Mouse (Mus musculus) liver, embryonic 14.5 days (tissue): ENCODE measurements at regions not wholly inside any gene's neighbourhood (a gene's known extent, or its start where the extent isn't known, plus 50 kb on each side); places are given as distances from the start of the nearest gene placed in this dataset.

ENCODE experiments used
- ATAC-seq: fragments of 200-750 bp; cut with Nextera tagmentation; 2 replicates; pipeline ENCODE4 v1.8.0; 2017; ENCODE audit warnings: moderate number of reproducible peaks, mild to moderate bottlenecking, moderate library complexity; ENCODE audit not compliant: insufficient read depth
- DNase-seq, 3 experiments: peaks; one replicate each; pipeline ENCODE4 v3.0.0-alpha.2; 2012 to 2013; ENCODE audit warnings: low read depth in 3 of 3, low spot score in 3 of 3
- H3K27ac ChIP-seq: fragments of 300-500 bp; sonication (generic); 2 replicates; pipeline ENCODE4 v1.5.1; 2014; ENCODE audit warnings: moderate library complexity, mild to moderate bottlenecking, control low read depth, inconsistent platforms
- H3K27me3 ChIP-seq: fragments of 300-500 bp; sonication (generic); 2 replicates; pipeline ENCODE4 v1.6.1; 2014; ENCODE audit warnings: mild to moderate bottlenecking, low read length, moderate library complexity; ENCODE audit not compliant: control insufficient read depth, insufficient read depth
- H3K36me3 ChIP-seq: fragments of 300-500 bp; sonication (generic); replicated peaks from 2 replicates; pipeline ENCODE4 v1.6.1; 2014; ENCODE audit warnings: low read depth; ENCODE audit not compliant: control insufficient read depth, insufficient read depth
- H3K4me1 ChIP-seq, 2 experiments: fragments of 200-500 bp in 1 of 2; fragments of 300-500 bp in 1 of 2; sonication (generic) in 1 of 2; replicated peaks; 2 replicates each; pipeline ENCODE4 v1.6.1; 2012 to 2014; ENCODE audit warnings: antibody characterized with exemption in 1 of 2, inconsistent platforms in 1 of 2, low read length in 1 of 2; ENCODE audit not compliant: control insufficient read depth in 2 of 2, insufficient read depth in 2 of 2
- H3K4me2 ChIP-seq: fragments of 300-500 bp; sonication (generic); 2 replicates; pipeline ENCODE4 v1.6.1; 2014; ENCODE audit warnings: low read depth, mild to moderate bottlenecking, control low read depth, moderate library complexity
- H3K4me3 ChIP-seq, 2 experiments: fragments of 200-500 bp in 1 of 2; fragments of 300-500 bp in 1 of 2; sonication (generic) in 1 of 2; 2 replicates each; pipeline ENCODE4 v1.5.1; 2012 to 2014; ENCODE audit warnings: low read depth in 2 of 2, low read length in 2 of 2, mild to moderate bottlenecking in 2 of 2, control low read depth in 1 of 2, inconsistent platforms in 1 of 2, moderate library complexity in 1 of 2; ENCODE audit not compliant: insufficient read depth in 1 of 2
- H3K9ac ChIP-seq: fragments of 300-500 bp; sonication (generic); replicated peaks from 2 replicates; pipeline ENCODE4 v1.6.1; 2014; ENCODE audit warnings: mild to moderate bottlenecking, control low read depth, moderate library complexity
- H3K9me3 ChIP-seq: fragments of 300-500 bp; sonication (generic); 2 replicates; pipeline ENCODE4 v1.6.1; 2016; ENCODE audit warnings: low read length, mixed read lengths; ENCODE audit not compliant: control insufficient read depth
- CTCF ChIP-seq: IDR thresholded peaks from 2 replicates; pipeline ENCODE4 v1.5.1; 2016; ENCODE audit warnings: antibody characterized with exemption, low read depth, control low read depth
- EP300 ChIP-seq: IDR thresholded peaks from 2 replicates; pipeline ENCODE4 v1.6.1; 2016; ENCODE audit warnings: antibody characterized with exemption, low read depth
- WGBS: fragments of 180-500 bp; shearing (Covaris S2); extraction: QIAGEN DNeasy Blood & Tissue Kit; methylation state at CpG from one replicate; pipeline ENCODE4 v1.1.7; 2014; ENCODE audit not compliant: insufficient replicate concordance; 5-methylcytosine and 5-hydroxymethylcytosine counted together

- WGBS, result 31% methylated on average over 8 of the region's 8 CpGs
- ATAC-seq, result no peak
- H3K36me3 ChIP-seq, result no peaks in the 10 kb centered on the region
Observed at GRCm38 (mm10) chr1:183793913-183794445, 219.1 kb upstream of the Dusp10 start.

DNA sequence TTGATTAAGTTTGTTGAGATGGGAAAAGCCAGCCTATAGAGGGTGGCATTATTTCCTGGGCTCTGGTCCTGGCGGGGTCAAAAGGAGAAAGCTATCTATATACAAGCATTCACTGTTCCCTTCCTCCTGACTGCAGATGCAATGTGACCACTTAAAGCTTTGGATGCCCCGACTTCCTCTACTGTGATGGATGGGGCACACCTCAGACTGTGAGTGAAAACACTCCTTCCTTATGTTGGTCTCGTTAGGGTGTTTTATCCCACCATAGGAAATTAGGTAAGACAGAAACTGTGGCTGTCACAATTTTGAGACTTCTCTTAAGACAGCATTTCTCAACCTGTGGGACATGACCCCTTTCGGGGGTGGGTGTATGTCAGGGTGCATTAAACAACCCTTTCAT, 210.8 kb upstream of the Dusp10 start:
- TF ChIP-seq EP300 (no peak), CTCF (no peak)
- Histone ChIP-seq H3K4me1 (no peaks in the 10 kb centered on the region), H3K4me2 (no peak overlapping the region), H3K9me3 (no peaks in the 10 kb centered on the region), H3K27ac (no peak overlapping the region), H3K27me3 (no peaks in the 10 kb centered on the region), H3K36me3 (no peaks in the 10 kb centered on the region), H3K9ac (no peak overlapping the region), H3K4me3 (no peak overlapping the region)
- ATAC-seq (no peak), DNase-seq (no peak)
- WGBS, result 47% methylated on average over 4 of the region's 4 CpGs

More at GRCm38 (mm10) chr1:183793913-183794445, 219.1 kb upstream of the Dusp10 start:
- Histone ChIP-seq H3K4me2 (no peak overlapping the region), H3K9me3 (no peaks in the 10 kb centered on the region), H3K9ac (no peak overlapping the region), H3K4me1 (no peaks in the 10 kb centered on the region), H3K4me3 (no peak overlapping the region), H3K27me3 (no peaks in the 10 kb centered on the region), H3K27ac (no peak overlapping the region)
- TF ChIP-seq CTCF (no peak), EP300 (no peak)
- DNase-seq, result no peak

DNA sequence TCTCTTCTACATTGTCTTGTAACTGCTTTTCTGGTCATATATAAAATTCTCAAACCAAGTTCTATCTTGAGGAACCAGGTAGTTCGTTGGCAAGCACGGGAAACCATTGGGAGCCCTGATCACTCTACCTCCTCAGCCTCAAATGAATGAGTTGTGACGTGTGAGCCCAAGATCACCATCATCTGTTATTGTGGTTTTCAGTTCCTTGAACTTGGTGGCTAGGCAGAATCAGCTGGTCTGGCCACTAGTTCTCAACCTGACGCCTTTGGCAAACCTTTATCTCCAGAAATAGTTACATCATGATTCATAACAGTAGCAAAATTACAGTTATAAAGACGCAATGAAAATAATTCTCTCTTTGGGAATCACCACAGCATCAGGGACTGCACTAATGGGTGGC, 209.7 kb upstream of the Dusp10 start:
- H3K4me2 ChIP-seq, result no peak overlapping the region
- no peaks in the 10 kb centered on the region for H3K36me3 ChIP-seq
- H3K4me3 ChIP-seq, result no peak overlapping the region
- no peak overlapping the region for H3K9ac ChIP-seq
- H3K4me1 ChIP-seq, result no peaks in the 10 kb centered on the region
- no peaks in the 10 kb centered on the region for H3K9me3 ChIP-seq
- ATAC-seq (no peak), DNase-seq (no peak)
- no peaks in the 10 kb centered on the region for H3K27me3 ChIP-seq
- no peak overlapping the region for H3K27ac ChIP-seq
- TF ChIP-seq CTCF, result no peak
- no peak for TF ChIP-seq EP300
- 36% methylated on average over 5 of the region's 5 CpGs for WGBS

- no peak for DNase-seq
- ATAC-seq, result no peak
- Histone ChIP-seq H3K9me3 (no peaks in the 10 kb centered on the region), H3K4me2 (no peak overlapping the region), H3K27ac (no peak overlapping the region), H3K27me3 (no peaks in the 10 kb centered on the region), H3K4me3 (no peak overlapping the region), H3K36me3 (no peaks in the 10 kb centered on the region), H3K9ac (no peak overlapping the region), H3K4me1 (no peaks in the 10 kb centered on the region)
- TF ChIP-seq EP300 (no peak), CTCF (no peak)
- WGBS, result 36% methylated on average over 1 of the region's 1 CpGs
Observed at GRCm38 (mm10) chr1:183803826-183804225, 209.3 kb upstream of the Dusp10 start.

DNA sequence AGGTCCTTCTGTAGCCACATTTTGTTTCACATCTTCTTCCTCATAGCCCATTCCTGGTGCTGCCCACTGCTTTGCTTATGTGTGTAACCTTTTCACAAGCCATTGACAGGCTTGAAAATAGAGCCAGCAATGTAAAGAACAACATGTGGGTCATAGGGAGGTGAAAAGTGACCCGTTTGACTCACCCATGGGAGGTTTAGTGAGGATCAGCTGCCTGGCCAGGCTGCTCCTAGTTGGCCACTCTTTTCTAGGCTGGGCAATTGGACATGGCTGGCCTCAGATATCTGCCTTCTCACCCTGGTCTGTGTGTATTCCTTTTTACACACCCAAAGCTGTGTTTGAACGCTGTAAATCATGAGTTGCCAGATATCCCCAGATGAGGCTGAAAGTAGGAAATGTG, 208.8 kb upstream of the Dusp10 start:
- Histone ChIP-seq H3K9ac (no peak overlapping the region), H3K4me3 (no peak overlapping the region), H3K36me3 (no peaks in the 10 kb centered on the region), H3K4me1 (no peaks in the 10 kb centered on the region), H3K4me2 (no peak overlapping the region), H3K9me3 (no peaks in the 10 kb centered on the region), H3K27me3 (no peaks in the 10 kb centered on the region), H3K27ac (no peak overlapping the region)
- no peak for ATAC-seq
- WGBS, result 57% methylated on average over 2 of the region's 2 CpGs
- TF ChIP-seq EP300, result no peak
- TF ChIP-seq CTCF, result no peak
- DNase-seq, result no peak
